Mouse (Mus musculus): ENCODE measurements around the gene Zfp148. TPM values are rescaled to one million over a fixed set of nuclear protein-coding genes. Genes with fewer than 3 reads are reported as not detected.

Zfp148 gene
- total and polyA plus RNA-seq, 3 experiments: 15.6 to 22.2 (median 19.2) TPM

DNA sequence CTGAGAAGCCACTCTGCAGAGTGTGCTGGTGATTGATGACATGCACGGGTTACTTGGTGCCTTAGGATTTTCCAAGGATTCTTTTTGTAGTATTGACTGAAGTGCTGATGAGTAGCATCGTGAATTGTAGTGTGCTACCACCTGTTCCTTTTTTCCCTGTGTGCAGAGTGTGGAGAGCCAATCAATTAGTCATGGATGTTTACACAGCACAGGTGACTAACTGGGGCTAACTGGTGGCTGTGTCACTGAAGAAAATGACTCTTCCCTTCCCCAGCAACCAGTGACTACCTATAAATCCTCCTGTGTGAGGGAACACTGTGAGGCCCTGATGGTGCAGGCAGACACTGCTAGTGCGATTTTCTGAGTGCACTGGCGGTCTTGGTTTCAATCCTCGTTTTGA is 66.2 kb downstream of the Zfp148 start:
- Histone ChIP-seq H3K79me2 (ENCODE audit: control insufficient read depth, insufficient read depth, low read length, poor library complexity) (peaks cover 6% of the 10 kb centered on the region; the same call in 1 of the 2 replicates), H3K4me3 (ENCODE audit: control insufficient read depth in 1 of 2, insufficient read depth in 1 of 2, low read depth in 2 of 2, low read length in 2 of 2) (no peak overlapping the region), H3K27me3 (ENCODE audit: control insufficient read depth in 1 of 2, insufficient read depth in 2 of 2, low read length in 2 of 2) (no peaks in the 10 kb centered on the region), H3K36me3 (ENCODE audit: control insufficient read depth in 1 of 2, insufficient read depth in 2 of 2, low read length in 2 of 2) (peaks cover 10 to 14% of the 10 kb centered on the region in 2 experiments), H3K9ac (ENCODE audit: control insufficient read depth, low read depth, low read length, poor library complexity, severe bottlenecking) (no peak overlapping the region), H3K4me1 (ENCODE audit: control insufficient read depth in 1 of 2, insufficient read depth in 2 of 2, low read length in 2 of 2) (peaks cover 0 to 9% of the 10 kb centered on the region in 2 experiments; a peak in 3 of 4 replicates), H3K27ac (ENCODE audit: control insufficient read depth, low read depth, low read length) (no peak overlapping the region), H3K9me3 (replicated peaks; ENCODE audit: insufficient read depth, low read length) (no peaks in the 10 kb centered on the region)
- DNase-seq (ENCODE audit: low read depth, low spot score): no peak
- TF ChIP-seq ETS1 (IDR thresholded peaks at IDR 0.05; ENCODE audit: low read depth, low read length) (no peak), RAD21 (IDR thresholded peaks at IDR 0.05; ENCODE audit: low read depth, low read length) (no peak), BHLHE40 (IDR thresholded peaks at IDR 0.05; ENCODE audit: borderline replicate concordance, low read depth, low read length) (no peak), POLR2AphosphoS5 (IDR thresholded peaks at IDR 0.05; ENCODE audit: borderline replicate concordance, low read depth, low read length) (no peak), TAL1 (IDR thresholded peaks at IDR 0.05; ENCODE audit: low read length) (no peak), SMC3 (IDR thresholded peaks at IDR 0.05; ENCODE audit: low read depth, low read length) (no peak), USF2 (IDR thresholded peaks at IDR 0.05; ENCODE audit: borderline replicate concordance in 1 of 2, insufficient read depth in 1 of 2, low read depth in 1 of 2, low read length in 2 of 2) (no peak), ZC3H11A (IDR thresholded peaks at IDR 0.05; ENCODE audit: low read depth, low read length) (no peak), POLR2AphosphoS2 (IDR thresholded peaks at IDR 0.05; ENCODE audit: low read length) (no peak), E2F4 (IDR thresholded peaks at IDR 0.05; ENCODE audit: borderline replicate concordance, low read depth, low read length) (no peak), POLR2A (IDR thresholded peaks at IDR 0.05; ENCODE audit: control insufficient read depth in 1 of 2, insufficient read depth in 1 of 2, low read depth in 1 of 2, low read length in 2 of 2, poor library complexity in 1 of 2) (no peak), KAT2A (conservative IDR thresholded peaks at IDR 0.05; ENCODE audit: low read depth, low read length) (no peak), CHD1 (IDR thresholded peaks at IDR 0.05; ENCODE audit: low read depth, low read length) (no peak), MAX (IDR thresholded peaks at IDR 0.05; ENCODE audit: low read length) (no peak), JUND (IDR thresholded peaks at IDR 0.05; ENCODE audit: low read depth, low read length) (no peak), HCFC1 (IDR thresholded peaks at IDR 0.05; ENCODE audit: low read depth, low read length) (no peak), MAZ (IDR thresholded peaks at IDR 0.05; ENCODE audit: low read depth, low read length) (no peak)

DNA sequence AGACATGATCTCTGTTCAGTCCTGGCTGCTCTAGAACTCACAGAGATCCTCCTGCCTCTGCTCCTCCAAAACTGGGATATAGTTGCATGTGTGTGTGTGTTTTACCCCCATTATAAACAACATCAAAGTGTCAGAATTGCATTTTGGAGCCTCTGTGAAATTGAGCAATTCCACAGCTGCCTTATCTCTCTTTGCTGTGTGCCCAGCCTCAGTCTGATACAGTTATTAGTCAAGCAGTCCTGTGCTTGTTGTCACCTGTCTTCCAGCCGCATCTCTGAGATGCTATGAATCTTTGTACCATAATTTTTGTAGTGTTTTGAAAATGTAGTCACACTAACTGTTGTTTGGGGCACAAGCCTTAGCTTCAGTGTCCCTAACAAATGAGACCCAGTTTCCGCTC is 73.2 kb downstream of the Zfp148 start:
- Histone ChIP-seq H3K9ac (ENCODE audit: control insufficient read depth, low read depth, low read length, poor library complexity, severe bottlenecking) (no peak overlapping the region), H3K27ac (ENCODE audit: control insufficient read depth, low read depth, low read length) (no peak overlapping the region), H3K9me3 (replicated peaks; ENCODE audit: insufficient read depth, low read length) (no peaks in the 10 kb centered on the region), H3K36me3 (ENCODE audit: control insufficient read depth in 1 of 2, insufficient read depth in 2 of 2, low read length in 2 of 2) (peaks cover 0 to 10% of the 10 kb centered on the region in 2 experiments; a peak in 2 of 4 replicates), H3K4me3 (ENCODE audit: control insufficient read depth in 1 of 2, insufficient read depth in 1 of 2, low read depth in 2 of 2, low read length in 2 of 2) (no peak overlapping the region), H3K27me3 (ENCODE audit: control insufficient read depth in 1 of 2, insufficient read depth in 2 of 2, low read length in 2 of 2) (no peaks in the 10 kb centered on the region), H3K4me1 (ENCODE audit: control insufficient read depth in 1 of 2, insufficient read depth in 2 of 2, low read length in 2 of 2) (no peaks in the 10 kb centered on the region), H3K79me2 (ENCODE audit: control insufficient read depth, insufficient read depth, low read length, poor library complexity) (peaks cover 4% of the 10 kb centered on the region)
- TF ChIP-seq GATA1 (IDR thresholded peaks at IDR 0.05; ENCODE audit: low read depth, low read length) (0 out of 2 replicates have a peak, but pooled peaks have one; percentile 17), MAX (IDR thresholded peaks at IDR 0.05; ENCODE audit: low read length) (no peak)
- peak; percentile 18 for DNase-seq (ENCODE audit: low read depth, low spot score)

Measured in MEL (cell line).